Mouse (Mus musculus) erythroblast, embryonic 14.5 days (primary cell): Measurements from ENCODE around the gene Macc1.

ENCODE experiments used
- GATA1 ChIP-seq: IDR thresholded peaks from 2 replicates; pipeline ENCODE4 v1.6.1; 2012; ENCODE audit warnings: low read length, inconsistent platforms, mixed read lengths
- TAL1 ChIP-seq: IDR thresholded peaks from 3 replicates; pipeline ENCODE4 v1.6.1; 2012; ENCODE audit warnings: low read length, inconsistent platforms, mixed read lengths

- TF ChIP-seq GATA1 (no peak), TAL1 (no peak)
These were observed 101.8 kb downstream of the Macc1 start for GRCm38 (mm10) chr12:119415900-119416299.
